Mouse (Mus musculus) hindbrain, postnatal 0 days (tissue): ENCODE data around the gene Gm44579. TPM values are rescaled to one million over a fixed set of nuclear protein-coding genes. Genes with fewer than 3 reads are reported as not detected.

Experiments
- ATAC-seq: fragments of 200-750 bp; cut with Nextera tagmentation; 2 replicates; pipeline ENCODE4 v1.8.0; 2017; ENCODE audit warnings: mild to moderate bottlenecking, moderate TSS enrichment, moderate library complexity
- DNase-seq: peaks from one replicate; pipeline ENCODE4 v3.0.0-alpha.2; 2015; ENCODE audit warnings: low spot score
- H3K27ac ChIP-seq: fragments of 300-500 bp; sonication (generic); 2 replicates; pipeline ENCODE4 v1.5.1; 2014; ENCODE audit warnings: mild to moderate bottlenecking
- H3K27me3 ChIP-seq: fragments of 300-500 bp; sonication (generic); 2 replicates; pipeline ENCODE4 v1.6.1; 2014; ENCODE audit warnings: low read length, mixed read lengths; ENCODE audit not compliant: insufficient read depth
- H3K36me3 ChIP-seq: fragments of 300-500 bp; sonication (generic); 2 replicates; pipeline ENCODE4 v1.6.1; 2014; ENCODE audit warnings: low read length, mixed read lengths; ENCODE audit not compliant: insufficient read depth
- H3K4me1 ChIP-seq: fragments of 300-500 bp; sonication (generic); 2 replicates; pipeline ENCODE4 v1.6.1; 2014; ENCODE audit warnings: antibody characterized with exemption, low read length, mixed read lengths; ENCODE audit not compliant: insufficient read depth
- H3K4me2 ChIP-seq: fragments of 300-500 bp; sonication (generic); 2 replicates; pipeline ENCODE4 v1.6.1; 2014; ENCODE audit warnings: low read depth, mild to moderate bottlenecking, low read length, moderate library complexity, mixed read lengths
- H3K4me3 ChIP-seq: fragments of 300-500 bp; sonication (generic); 2 replicates; pipeline ENCODE4 v1.5.1; 2014; ENCODE audit warnings: low read length
- H3K9ac ChIP-seq: fragments of 300-500 bp; sonication (generic); replicated peaks from 2 replicates; pipeline ENCODE4 v1.6.1; 2014; ENCODE audit warnings: mild to moderate bottlenecking, low read length, moderate library complexity, mixed read lengths
- H3K9me3 ChIP-seq: fragments of 300-500 bp; sonication (generic); 2 replicates; pipeline ENCODE4 v1.6.1; 2016; ENCODE audit warnings: low read length, mixed read lengths
- CTCF ChIP-seq: IDR thresholded peaks from 2 replicates; pipeline ENCODE4 v1.5.1; 2016; ENCODE audit warnings: antibody characterized with exemption, control low read depth, low read depth
- WGBS: fragments of 180-500 bp; shearing (Covaris S2); extraction: QIAGEN DNeasy Blood & Tissue Kit; methylation state at CpG from one replicate; pipeline ENCODE4 v1.1.7; 2014; 5-methylcytosine and 5-hydroxymethylcytosine counted together
- polyA plus RNA-seq: library from polyadenylated mRNA; unstranded; fragments of >200 nt; fragmentation: Nextera tagmentation; extraction: Ambion mirVana; gene quantifications from 2 replicates; pipeline ENCODE4 v1.2.1, GENCODE M21; 2015
- total RNA-seq: library from RNA; depleted of rRNA; stranded (reverse); fragments of >200 nt; gene quantifications from 2 replicates; pipeline ENCODE4 v1.2.3, GENCODE M21; 2014; rRNA removed

Gene Gm44579
- total and polyA plus RNA-seq, 2 experiments from 2014 or later = 0.08 TPM; not detected in 1

DNA sequence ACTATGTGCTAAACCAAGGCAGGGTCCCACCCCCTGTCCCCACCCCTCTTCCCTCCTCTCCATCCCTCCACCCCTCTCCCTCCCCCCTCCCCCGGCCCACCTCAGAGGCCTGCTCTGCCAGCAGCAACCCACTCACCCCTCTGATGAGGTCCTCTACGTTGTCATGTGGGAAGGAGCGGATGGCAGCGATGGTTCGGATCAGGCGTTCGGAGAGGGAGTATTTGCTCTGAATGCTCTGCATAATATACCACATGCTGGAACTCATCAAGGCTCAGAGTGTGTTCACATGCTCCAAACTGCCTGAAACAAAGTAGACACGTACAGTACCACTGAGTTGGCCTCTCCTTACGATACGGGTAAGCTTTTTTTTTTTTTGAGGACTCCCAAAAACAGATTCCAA, 78.3 kb downstream of the Gm44579 start:
- Histone ChIP-seq H3K4me1 (peaks cover 7% of the 10 kb centered on the region; the same call in 1 of the 2 replicates), H3K27me3 (no peaks in the 10 kb centered on the region), H3K4me2 (no peak overlapping the region), H3K9me3 (no peaks in the 10 kb centered on the region), H3K36me3 (peaks cover 27% of the 10 kb centered on the region), H3K9ac (no peak overlapping the region), H3K4me3 (no peak overlapping the region), H3K27ac (no peak overlapping the region)
- DNase-seq (no peak), ATAC-seq (no peak)
- TF ChIP-seq CTCF = no peak
- WGBS = 82% methylated on average over 10 of the region's 10 CpGs

DNA sequence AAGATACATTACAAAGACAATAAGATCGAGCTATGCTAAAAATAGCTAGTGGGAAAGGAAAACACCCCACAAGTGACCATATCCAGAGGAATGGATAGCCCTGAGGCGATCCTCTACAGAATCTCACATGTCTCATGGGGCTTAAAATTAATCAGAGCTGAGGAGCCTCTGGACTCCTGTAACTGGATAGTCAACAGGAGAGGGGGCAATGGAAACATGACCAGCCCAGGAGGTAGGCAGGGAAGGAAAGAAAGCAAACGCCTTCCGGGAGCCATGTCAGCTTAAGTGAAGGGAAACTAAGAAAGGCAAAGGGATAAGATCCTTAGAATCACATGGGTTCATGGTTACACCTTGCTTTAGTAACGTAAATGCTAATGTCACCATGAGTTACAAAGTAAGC, 80.0 kb downstream of the Gm44579 start:
- ATAC-seq (no peak), DNase-seq (no peak)
- Histone ChIP-seq H3K9ac (no peak overlapping the region), H3K4me2 (no peak overlapping the region), H3K4me3 (no peak overlapping the region), H3K27ac (no peak overlapping the region), H3K4me1 (peaks cover 7% of the 10 kb centered on the region; the same call in 1 of the 2 replicates), H3K9me3 (no peaks in the 10 kb centered on the region), H3K36me3 (peaks cover 35% of the 10 kb centered on the region), H3K27me3 (no peaks in the 10 kb centered on the region)
- 94% methylated on average over 5 of the region's 5 CpGs for WGBS
- TF ChIP-seq CTCF = no peak

DNA sequence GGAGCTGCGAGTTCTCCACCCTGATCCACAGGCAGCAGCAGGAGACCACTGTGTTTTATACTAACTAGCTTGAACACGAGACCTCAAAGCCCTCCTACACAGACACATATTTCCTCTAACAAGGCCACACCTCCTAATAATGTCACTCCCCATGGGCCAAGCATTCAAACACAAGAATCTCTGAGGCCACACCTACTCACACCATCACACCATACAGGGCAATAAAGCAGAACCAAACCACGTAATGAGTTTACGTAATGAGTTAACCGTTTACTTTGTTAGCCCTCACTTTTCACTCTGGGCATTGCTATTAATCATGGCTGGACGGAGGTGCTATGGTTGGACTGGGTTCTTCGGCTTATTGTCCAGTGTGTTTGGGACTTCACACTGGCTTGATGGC, 81.0 kb downstream of the Gm44579 start:
- Histone ChIP-seq H3K36me3 (peaks cover 44% of the 10 kb centered on the region), H3K27me3 (no peaks in the 10 kb centered on the region), H3K27ac (no peak overlapping the region), H3K4me1 (peaks cover 6% of the 10 kb centered on the region; the same call in 1 of the 2 replicates), H3K4me3 (no peak overlapping the region), H3K9ac (no peak overlapping the region), H3K4me2 (no peak overlapping the region), H3K9me3 (no peaks in the 10 kb centered on the region)
- ATAC-seq (no peak), DNase-seq (no peak)
- 84% methylated on average over 7 of the region's 7 CpGs for WGBS
- no peak for TF ChIP-seq CTCF

GRCm38 (mm10) chr15:98136871-98137270, 83.9 kb downstream of the Gm44579 start:
- no peaks in the 10 kb centered on the region for H3K4me1 ChIP-seq
- no peak overlapping the region for H3K4me3 ChIP-seq
- DNase-seq (no peak), ATAC-seq (no peak)
- no peaks in the 10 kb centered on the region for H3K9me3 ChIP-seq
- no peak overlapping the region for H3K4me2 ChIP-seq
- WGBS = 91% methylated on average over 9 of the region's 9 CpGs
- H3K9ac ChIP-seq = no peak overlapping the region
- H3K36me3 ChIP-seq = peaks cover 57% of the 10 kb centered on the region
- H3K27ac ChIP-seq = no peak overlapping the region
- no peaks in the 10 kb centered on the region for H3K27me3 ChIP-seq
- no peak for TF ChIP-seq CTCF

Other genes with a start within 250 kb of the Gm44579 start
- 19.3 and 28.9 TPM in 2 replicates for gene Col2a1, start 216.3 kb downstream of the Gm44579 start, total RNA-seq
- 7.4 and 8.1 TPM in 2 replicates for gene Col2a1, start 216.3 kb downstream of the Gm44579 start, polyA plus RNA-seq
- 97.3 and 102 TPM in 2 replicates for gene Pfkm, start 128.4 kb downstream of the Gm44579 start, total RNA-seq
- gene Pfkm, start 128.4 kb downstream of the Gm44579 start, polyA plus RNA-seq = 91.5 and 94.0 TPM in 2 replicates
- gene Senp1, start 127.2 kb downstream of the Gm44579 start, total RNA-seq = 12.7 and 15.0 TPM in 2 replicates
- gene Senp1, start 127.2 kb downstream of the Gm44579 start, polyA plus RNA-seq = 12.5 TPM in 2 replicates
- gene Asb8, start 55.4 kb downstream of the Gm44579 start, total RNA-seq = 53.3 and 71.5 TPM in 2 replicates
- 52.3 and 55.9 TPM in 2 replicates for gene Asb8, start 55.4 kb downstream of the Gm44579 start, polyA plus RNA-seq
- gene Ccdc184, start 53.8 kb downstream of the Gm44579 start, total RNA-seq = 107 and 116 TPM in 2 replicates
- gene Ccdc184, start 53.8 kb downstream of the Gm44579 start, polyA plus RNA-seq = 90.4 and 98.0 TPM in 2 replicates
- gene Olfr288, start 25.4 kb downstream of the Gm44579 start, total RNA-seq = not detected in 2 replicates
- gene Olfr288, start 25.4 kb downstream of the Gm44579 start, polyA plus RNA-seq = not detected in 2 replicates
- gene Olfr287, start 79 bp upstream of the Gm44579 start, total RNA-seq = 2.0 and 5.4 TPM in 2 replicates
- gene Olfr287, start 79 bp upstream of the Gm44579 start, polyA plus RNA-seq = 2.0 and 2.3 TPM in 2 replicates
- 0.26 TPM in 1 of 2 replicates, not detected in the other for gene Olfr286, start 13.5 kb upstream of the Gm44579 start, total RNA-seq
- gene Olfr286, start 13.5 kb upstream of the Gm44579 start, polyA plus RNA-seq = not detected in 2 replicates
- gene H1fnt, start 36.3 kb upstream of the Gm44579 start, total RNA-seq = not detected in 2 replicates
- gene H1fnt, start 36.3 kb upstream of the Gm44579 start, polyA plus RNA-seq = not detected in 2 replicates
- gene Zfp641, start 75.2 kb upstream of the Gm44579 start, total RNA-seq = 11.2 and 15.1 TPM in 2 replicates
- gene Zfp641, start 75.2 kb upstream of the Gm44579 start, polyA plus RNA-seq = 7.3 and 9.0 TPM in 2 replicates
- gene Olfr285, start 96.4 kb upstream of the Gm44579 start, total RNA-seq = not detected in 2 replicates
- gene Olfr285, start 96.4 kb upstream of the Gm44579 start, polyA plus RNA-seq = not detected in 2 replicates
- not detected in 2 replicates for gene Olfr284, start 120.0 kb upstream of the Gm44579 start, total RNA-seq
- not detected in 2 replicates for gene Olfr284, start 120.0 kb upstream of the Gm44579 start, polyA plus RNA-seq
- gene Olfr283, start 160.0 kb upstream of the Gm44579 start, total RNA-seq = not detected in 2 replicates
- gene Olfr283, start 160.0 kb upstream of the Gm44579 start, polyA plus RNA-seq = not detected in 2 replicates
- gene Olfr282, start 210.2 kb upstream of the Gm44579 start, total RNA-seq = not detected in 2 replicates
- not detected in 2 replicates for gene Olfr282, start 210.2 kb upstream of the Gm44579 start, polyA plus RNA-seq
- not detected in 2 replicates for gene Olfr281, start 231.6 kb upstream of the Gm44579 start, total RNA-seq
- not detected in 2 replicates for gene Olfr281, start 231.6 kb upstream of the Gm44579 start, polyA plus RNA-seq
- gene OR5BS1P, start 248.9 kb upstream of the Gm44579 start, total RNA-seq = not detected in 2 replicates
- gene OR5BS1P, start 248.9 kb upstream of the Gm44579 start, polyA plus RNA-seq = not detected in 2 replicates